Mouse (Mus musculus) lung, postnatal 0 days (tissue): ENCODE measurements at regions not wholly inside any gene's neighbourhood (a gene's known extent, or its start where the extent isn't known, plus 50 kb on each side); places are given as distances from the start of the nearest gene placed in this dataset.

ENCODE experiments used
- CTCF ChIP-seq: IDR thresholded peaks from 2 replicates; pipeline ENCODE4 v1.5.1; 2016; ENCODE audit warnings: antibody characterized with exemption, mild to moderate bottlenecking
- EP300 ChIP-seq: IDR thresholded peaks from 2 replicates; pipeline ENCODE4 v1.6.1; 2016; ENCODE audit warnings: antibody characterized with exemption, mild to moderate bottlenecking, control low read depth

DNA sequence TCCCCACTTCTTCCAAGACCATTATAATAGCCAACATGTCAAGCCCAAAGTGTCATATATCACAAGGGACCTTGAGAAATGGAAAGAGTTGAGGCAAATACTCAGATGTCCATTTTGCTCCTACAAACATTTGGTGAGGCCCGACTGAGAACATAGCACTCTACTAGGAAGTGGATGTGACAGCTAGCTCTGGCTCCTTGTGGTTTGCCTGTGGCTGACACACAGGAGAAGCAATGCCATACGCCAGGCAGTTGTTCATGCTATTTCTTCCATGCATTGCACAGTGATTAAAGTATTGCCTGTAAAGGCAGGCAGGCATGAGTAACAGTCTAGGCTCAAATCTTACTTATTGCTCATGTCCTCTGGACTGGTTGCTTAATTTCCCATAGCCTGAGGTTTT is 281.3 kb downstream of the Kctd12 start:
- TF ChIP-seq CTCF (no peak), EP300 (no peak)
